Mouse (Mus musculus): ENCODE data around the gene Slfn14. TPM values are rescaled to one million over a fixed set of nuclear protein-coding genes. Genes with fewer than 3 reads are reported as not detected.

Slfn14 gene
- polyA plus RNA-seq, 1 experiment from 2014 or later, result 0.53 TPM

DNA sequence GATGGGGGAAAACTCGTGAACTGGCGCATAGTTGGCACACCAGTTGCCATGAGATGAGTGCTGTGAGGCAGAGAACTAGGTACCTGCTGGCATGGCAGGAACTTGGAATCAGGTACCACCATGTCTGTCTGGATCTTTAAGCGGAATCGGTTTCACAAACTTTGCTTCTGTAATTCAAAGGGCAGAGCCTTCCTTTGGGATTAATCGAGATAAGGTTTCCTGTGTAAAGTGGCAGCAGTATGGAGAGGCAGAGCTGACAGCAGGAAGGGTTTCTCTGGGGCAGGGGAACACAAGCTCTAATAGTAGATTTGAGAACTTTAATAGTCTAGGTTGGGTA, 5.7 kb upstream of the Slfn14 start:
- Histone ChIP-seq H3K4me2 (ENCODE audit: low read depth, severe bottlenecking) (peak overlapping the region; percentile 88), H3K9me3 (ENCODE audit: control insufficient read depth, low read length) (no peaks in the 10 kb centered on the region), H3K36me3 (ENCODE audit: control insufficient read depth, insufficient read depth, low read length) (no peaks in the 10 kb centered on the region; the same call in 1 of the 2 replicates), H3K4me3 (ENCODE audit: low read depth, low read length) (peak overlapping the region; percentile 68), H3K27ac (replicated peaks; ENCODE audit: low read depth, low read length) (no peak overlapping the region), H3K9ac (ENCODE audit: low read length) (peak overlapping the region; percentile 84), H3K27me3 (ENCODE audit: control insufficient read depth, insufficient read depth, low read length) (no peaks in the 10 kb centered on the region), H3K4me1 (ENCODE audit: control insufficient read depth, insufficient read depth, low read length) (peaks cover 3% of the 10 kb centered on the region; the same call in 1 of the 2 replicates)
- 2% methylated on average over 5 of the region's 5 CpGs for WGBS
- ATAC-seq (ENCODE audit: insufficient number of reproducible peaks, low FRiP score, low TSS enrichment, low read depth) (no peak), DNase-seq (ENCODE audit: low spot score) (peak; percentile 26)

DNA sequence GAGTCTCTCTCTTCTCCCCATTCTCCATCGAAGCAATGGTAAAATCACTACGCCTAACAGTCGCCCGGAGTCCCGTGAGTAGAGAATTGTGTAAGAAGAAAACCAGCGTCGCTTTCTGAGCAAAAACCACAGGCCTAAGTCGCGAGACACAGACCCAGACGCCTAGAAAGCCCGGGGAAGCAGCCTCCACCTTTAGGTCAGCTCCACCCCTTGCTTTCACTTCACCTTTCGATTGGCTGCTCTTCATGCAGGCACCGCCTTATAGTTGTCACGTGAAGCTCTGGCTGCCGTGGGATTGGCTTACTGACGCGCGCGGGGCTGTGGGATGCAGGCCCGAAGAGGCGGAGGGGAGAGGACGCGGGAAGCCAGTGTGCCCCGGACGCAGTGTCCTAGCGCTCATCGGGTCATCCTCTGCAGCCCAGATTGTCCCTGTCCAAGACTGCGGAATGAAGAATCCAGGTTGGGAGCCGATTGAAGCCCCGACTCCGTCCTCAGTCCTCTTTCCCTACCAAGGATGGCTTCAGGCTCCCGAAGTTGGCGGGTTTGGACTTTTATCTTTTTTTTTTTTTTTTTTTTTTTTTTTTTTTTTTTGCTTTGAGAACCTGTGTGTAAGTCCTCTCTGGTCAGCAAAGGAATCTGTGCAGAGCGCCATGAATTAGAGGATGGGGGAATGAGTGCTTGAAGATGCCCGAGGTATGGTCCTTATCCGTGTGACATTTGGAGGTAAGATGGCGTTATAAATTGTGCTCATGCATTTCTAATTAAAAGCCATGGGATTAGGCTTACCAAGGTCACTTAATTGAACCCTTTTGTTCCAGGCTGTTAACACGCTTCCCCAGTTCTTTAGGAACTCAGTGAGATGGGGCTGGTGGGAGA, 5.1 kb upstream of the Slfn14 start:
- Histone ChIP-seq H3K4me2 (ENCODE audit: low read depth, severe bottlenecking) (peak overlapping the region; percentile 88), H3K4me3 (ENCODE audit: low read depth, low read length) (peak overlapping the region; percentile 68), H3K36me3 (ENCODE audit: control insufficient read depth, insufficient read depth, low read length) (no peaks in the 10 kb centered on the region; the same call in 1 of the 2 replicates), H3K27ac (replicated peaks; ENCODE audit: low read depth, low read length) (peak overlapping the region; percentile 42; the same call in 1 of the 2 replicates), H3K9me3 (ENCODE audit: control insufficient read depth, low read length) (no peaks in the 10 kb centered on the region), H3K27me3 (ENCODE audit: control insufficient read depth, insufficient read depth, low read length) (no peaks in the 10 kb centered on the region), H3K9ac (ENCODE audit: low read length) (peak overlapping the region; percentile 84), H3K4me1 (ENCODE audit: control insufficient read depth, insufficient read depth, low read length) (peaks cover 3% of the 10 kb centered on the region; the same call in 1 of the 2 replicates)
- WGBS, result under 1% methylated on average over 38 of the region's 38 CpGs
- DNase-seq (ENCODE audit: low spot score) (peak; percentile 93), ATAC-seq (ENCODE audit: insufficient number of reproducible peaks, low FRiP score, low TSS enrichment, low read depth) (peak; percentile 99)

DNA sequence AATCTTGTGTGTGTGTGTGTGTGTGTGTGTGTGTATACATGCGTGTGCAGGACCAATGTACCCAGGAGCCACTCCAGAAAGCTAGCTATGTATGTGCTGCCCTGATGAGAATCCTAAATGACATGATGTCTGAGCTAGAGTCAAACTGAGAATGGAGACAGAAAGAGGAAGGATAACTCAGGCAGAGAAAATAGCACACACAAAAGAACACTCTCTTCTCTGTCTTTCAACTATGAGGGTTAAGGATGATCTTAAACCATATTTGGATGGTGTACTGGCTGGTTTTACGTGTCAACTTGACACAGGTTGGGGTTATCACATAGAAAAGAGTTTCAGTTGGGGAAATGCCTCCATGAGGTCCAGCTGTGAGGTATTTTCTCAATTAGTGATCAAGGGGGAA, 3.1 kb upstream of the Slfn14 start:
- H3K9ac ChIP-seq (ENCODE audit: low read length), result no peak overlapping the region
- 79% methylated on average over 2 of the region's 2 CpGs for WGBS
- H3K4me1 ChIP-seq (ENCODE audit: control insufficient read depth, insufficient read depth, low read length), result peaks cover 3% of the 10 kb centered on the region; the same call in 1 of the 2 replicates

DNA sequence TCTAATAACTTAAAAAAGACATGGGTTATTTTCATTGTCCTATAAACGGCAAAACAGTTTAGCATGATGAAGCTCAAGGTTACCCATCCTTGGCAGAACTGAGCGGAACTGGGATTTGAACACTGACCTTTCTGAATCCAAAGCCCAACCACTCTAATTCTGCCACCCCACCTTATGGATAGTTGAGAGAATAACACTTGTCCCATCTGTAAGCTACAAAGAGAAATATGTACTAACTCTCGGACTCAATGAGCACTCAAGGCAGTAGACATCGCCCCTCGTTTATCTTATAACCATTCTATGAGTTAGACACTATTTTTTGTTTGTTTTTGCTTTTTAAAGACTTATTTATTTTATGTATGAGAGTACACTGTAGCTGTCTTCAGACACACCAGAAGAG, 2.5 kb upstream of the Slfn14 start:
- peaks cover 3% of the 10 kb centered on the region; the same call in 1 of the 2 replicates for H3K4me1 ChIP-seq (ENCODE audit: control insufficient read depth, insufficient read depth, low read length)
- WGBS, result 92% methylated on average over 5 of the region's 5 CpGs
- no peak for ATAC-seq (ENCODE audit: insufficient number of reproducible peaks, low FRiP score, low TSS enrichment, low read depth)

More for the DNA sequence above, 3.1 kb upstream of the Slfn14 start:
- no peak for DNase-seq (ENCODE audit: low spot score)
- Histone ChIP-seq H3K9me3 (ENCODE audit: control insufficient read depth, low read length) (no peaks in the 10 kb centered on the region), H3K36me3 (ENCODE audit: control insufficient read depth, insufficient read depth, low read length) (no peaks in the 10 kb centered on the region), H3K4me2 (ENCODE audit: low read depth, severe bottlenecking) (no peak overlapping the region), H3K4me3 (ENCODE audit: low read depth, low read length) (no peak overlapping the region), H3K27me3 (ENCODE audit: control insufficient read depth, insufficient read depth, low read length) (no peaks in the 10 kb centered on the region), H3K27ac (replicated peaks; ENCODE audit: low read depth, low read length) (no peak overlapping the region)
- no peak for ATAC-seq (ENCODE audit: insufficient number of reproducible peaks, low FRiP score, low TSS enrichment, low read depth)

DNA sequence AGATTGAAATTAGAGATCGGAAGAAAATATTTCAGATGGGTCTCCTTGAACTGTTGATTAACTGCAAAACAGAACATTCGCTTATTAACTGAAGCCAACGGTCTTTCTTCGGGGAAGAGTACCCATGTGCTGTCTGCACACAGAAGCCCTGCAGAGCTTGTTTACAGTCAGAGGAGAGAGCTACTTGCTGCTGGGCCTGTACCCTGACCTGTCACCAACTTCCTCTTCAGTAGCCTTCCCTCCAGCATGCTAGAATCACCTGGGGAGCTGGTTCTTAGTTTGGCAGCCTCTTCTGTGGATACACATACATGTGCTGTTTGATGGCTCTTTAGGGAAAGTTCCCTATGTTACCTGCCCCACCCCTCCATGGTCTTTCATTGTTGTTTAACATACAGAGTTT, 899 bp downstream of the Slfn14 start:
- no peaks in the 10 kb centered on the region for H3K9me3 ChIP-seq (ENCODE audit: control insufficient read depth, low read length)
- no peaks in the 10 kb centered on the region for H3K4me1 ChIP-seq (ENCODE audit: control insufficient read depth, insufficient read depth, low read length)
- no peak overlapping the region for H3K4me2 ChIP-seq (ENCODE audit: low read depth, severe bottlenecking)
- H3K9ac ChIP-seq (ENCODE audit: low read length), result no peak overlapping the region
- ATAC-seq (ENCODE audit: insufficient number of reproducible peaks, low FRiP score, low TSS enrichment, low read depth) (no peak), DNase-seq (ENCODE audit: low spot score) (no peak)
- H3K27ac ChIP-seq (replicated peaks; ENCODE audit: low read depth, low read length), result no peak overlapping the region
- 94% methylated on average over 4 of the region's 4 CpGs for WGBS
- H3K4me3 ChIP-seq (ENCODE audit: low read depth, low read length), result no peak overlapping the region
- no peaks in the 10 kb centered on the region for H3K27me3 ChIP-seq (ENCODE audit: control insufficient read depth, insufficient read depth, low read length)
- H3K36me3 ChIP-seq (ENCODE audit: control insufficient read depth, insufficient read depth, low read length), result no peaks in the 10 kb centered on the region

More for the DNA sequence above, 2.5 kb upstream of the Slfn14 start:
- no peak for DNase-seq (ENCODE audit: low spot score)
- Histone ChIP-seq H3K9me3 (ENCODE audit: control insufficient read depth, low read length) (no peaks in the 10 kb centered on the region), H3K36me3 (ENCODE audit: control insufficient read depth, insufficient read depth, low read length) (no peaks in the 10 kb centered on the region), H3K27me3 (ENCODE audit: control insufficient read depth, insufficient read depth, low read length) (no peaks in the 10 kb centered on the region), H3K4me2 (ENCODE audit: low read depth, severe bottlenecking) (no peak overlapping the region), H3K27ac (replicated peaks; ENCODE audit: low read depth, low read length) (no peak overlapping the region), H3K9ac (ENCODE audit: low read length) (no peak overlapping the region), H3K4me3 (ENCODE audit: low read depth, low read length) (no peak overlapping the region)

DNA sequence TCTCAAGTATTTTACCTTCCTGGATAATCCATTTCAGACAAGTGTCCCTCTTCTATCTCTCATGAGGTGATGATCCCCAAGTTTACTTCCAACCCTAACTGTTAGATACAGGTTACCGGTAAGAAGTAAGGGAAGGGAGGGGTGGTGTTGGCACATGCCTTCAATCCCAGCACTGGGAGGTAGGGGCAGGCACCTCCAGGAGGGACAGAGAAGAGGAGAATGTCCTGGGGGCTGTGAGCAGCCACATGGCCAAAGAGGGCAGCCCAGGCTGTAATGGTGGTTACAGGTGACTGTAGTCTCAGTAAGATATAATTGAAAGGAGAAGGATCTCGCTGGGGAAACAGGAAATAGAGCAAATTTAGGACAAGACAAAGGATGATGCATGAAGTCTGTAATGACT, 4.4 kb downstream of the Slfn14 start:
- H3K9me3 ChIP-seq (ENCODE audit: control insufficient read depth, low read length), result no peaks in the 10 kb centered on the region
- no peaks in the 10 kb centered on the region for H3K4me1 ChIP-seq (ENCODE audit: control insufficient read depth, insufficient read depth, low read length)
- WGBS, result 50% methylated on average over 2 of the region's 2 CpGs
- no peak overlapping the region for H3K4me2 ChIP-seq (ENCODE audit: low read depth, severe bottlenecking)
- no peaks in the 10 kb centered on the region for H3K27me3 ChIP-seq (ENCODE audit: control insufficient read depth, insufficient read depth, low read length)
- no peak overlapping the region for H3K4me3 ChIP-seq (ENCODE audit: low read depth, low read length)
- H3K9ac ChIP-seq (ENCODE audit: low read length), result no peak overlapping the region
- ATAC-seq (ENCODE audit: insufficient number of reproducible peaks, low FRiP score, low TSS enrichment, low read depth) (no peak), DNase-seq (ENCODE audit: low spot score) (no peak)
- H3K36me3 ChIP-seq (ENCODE audit: control insufficient read depth, insufficient read depth, low read length), result no peaks in the 10 kb centered on the region
- H3K27ac ChIP-seq (replicated peaks; ENCODE audit: low read depth, low read length), result no peak overlapping the region

DNA sequence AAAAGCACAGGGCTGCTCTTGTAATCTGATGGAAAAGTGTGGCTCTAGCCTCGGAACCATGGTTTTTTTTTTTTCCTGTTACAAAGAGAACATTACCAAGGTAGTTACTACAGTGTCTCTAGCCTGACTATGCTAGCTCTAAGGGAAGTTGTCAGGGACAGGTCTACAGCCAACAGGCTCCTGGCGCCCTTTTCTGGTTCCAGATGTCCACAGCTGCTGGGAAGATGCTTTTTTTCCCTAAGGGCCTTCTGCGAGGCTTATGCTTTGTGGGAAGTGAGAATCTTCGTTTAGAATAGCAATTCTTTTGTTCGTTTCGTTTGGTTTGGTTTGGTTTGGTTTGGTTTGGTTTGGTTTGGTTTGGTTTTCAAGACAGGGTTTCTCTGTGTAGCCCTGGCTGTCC, 6.8 kb downstream of the Slfn14 start:
- Histone ChIP-seq H3K9ac (ENCODE audit: low read length) (no peak overlapping the region), H3K4me3 (ENCODE audit: low read depth, low read length) (no peak overlapping the region), H3K4me2 (ENCODE audit: low read depth, severe bottlenecking) (no peak overlapping the region), H3K4me1 (ENCODE audit: control insufficient read depth, insufficient read depth, low read length) (no peaks in the 10 kb centered on the region), H3K27me3 (ENCODE audit: control insufficient read depth, insufficient read depth, low read length) (no peaks in the 10 kb centered on the region), H3K9me3 (ENCODE audit: control insufficient read depth, low read length) (no peaks in the 10 kb centered on the region), H3K36me3 (ENCODE audit: control insufficient read depth, insufficient read depth, low read length) (no peaks in the 10 kb centered on the region), H3K27ac (replicated peaks; ENCODE audit: low read depth, low read length) (no peak overlapping the region)
- WGBS, result 79% methylated on average over 6 of the region's 6 CpGs
- DNase-seq (ENCODE audit: low spot score) (no peak), ATAC-seq (ENCODE audit: insufficient number of reproducible peaks, low FRiP score, low TSS enrichment, low read depth) (no peak)

DNA sequence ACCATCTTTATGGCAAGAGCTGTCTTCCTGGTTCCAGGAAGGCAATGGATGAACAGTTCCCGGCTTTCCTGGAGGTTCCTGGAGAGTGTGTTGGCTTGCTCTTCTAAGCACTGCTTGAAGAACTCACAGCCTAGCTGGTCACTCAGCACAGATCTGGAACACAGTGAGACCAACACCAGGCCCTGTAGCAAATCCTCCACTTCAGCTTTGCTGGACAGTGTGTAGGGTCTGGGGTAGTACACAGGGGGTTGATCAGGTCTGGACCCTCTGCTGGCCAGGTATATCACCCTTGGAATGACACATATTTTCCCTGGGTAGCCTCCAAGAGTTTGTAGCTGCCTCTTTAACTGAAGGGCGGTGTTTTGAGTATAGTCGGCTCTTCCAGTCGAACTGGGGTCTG, 7.5 kb downstream of the Slfn14 start:
- Histone ChIP-seq H3K9ac (ENCODE audit: low read length) (no peak overlapping the region), H3K36me3 (ENCODE audit: control insufficient read depth, insufficient read depth, low read length) (no peaks in the 10 kb centered on the region), H3K4me3 (ENCODE audit: low read depth, low read length) (no peak overlapping the region), H3K27ac (replicated peaks; ENCODE audit: low read depth, low read length) (no peak overlapping the region), H3K9me3 (ENCODE audit: control insufficient read depth, low read length) (no peaks in the 10 kb centered on the region), H3K4me1 (ENCODE audit: control insufficient read depth, insufficient read depth, low read length) (no peaks in the 10 kb centered on the region), H3K4me2 (ENCODE audit: low read depth, severe bottlenecking) (no peak overlapping the region), H3K27me3 (ENCODE audit: control insufficient read depth, insufficient read depth, low read length) (no peaks in the 10 kb centered on the region)
- DNase-seq (ENCODE audit: low spot score) (no peak), ATAC-seq (ENCODE audit: insufficient number of reproducible peaks, low FRiP score, low TSS enrichment, low read depth) (no peak)
- 79% methylated on average over 4 of the region's 4 CpGs for WGBS

Data from limb, embryonic 11.5 days (tissue).